Mouse (Mus musculus) CH12.LX (cell line): ENCODE results near the gene Lypd6b. TPM values are rescaled to one million over a fixed set of nuclear protein-coding genes. Genes with fewer than 3 reads are reported as not detected.

Experiments
- DNase-seq: peaks from one replicate; pipeline ENCODE4 v3.0.0-alpha.2; 2013; ENCODE audit errors: extremely low read depth
- H3K27ac ChIP-seq: 2 replicates; pipeline ENCODE4 v1.5.1; 2012; ENCODE audit warnings: low read depth, mild to moderate bottlenecking, control low read depth, moderate library complexity; ENCODE audit not compliant: insufficient read depth
- H3K27me3 ChIP-seq: replicated peaks from 2 replicates; pipeline ENCODE3; 2012; ENCODE audit warnings: inconsistent platforms
- H3K36me3 ChIP-seq, 2 experiments: replicated peaks in 1 of 2; 2 replicates each; pipeline versions ENCODE3 to v1.6.1; 2012; ENCODE audit warnings: inconsistent platforms in 1 of 2, low read length in 1 of 2, mild to moderate bottlenecking in 1 of 2, mixed read lengths in 1 of 2, moderate library complexity in 1 of 2; ENCODE audit not compliant: control insufficient read depth in 1 of 2, insufficient read depth in 1 of 2
- H3K4me1 ChIP-seq, 2 experiments: 2 replicates each; pipeline ENCODE4 v1.6.1; 2012; ENCODE audit warnings: inconsistent platforms in 1 of 2, moderate library complexity in 1 of 2; ENCODE audit not compliant: insufficient read depth in 2 of 2, control insufficient read depth in 1 of 2
- H3K4me2 ChIP-seq: 2 replicates; pipeline ENCODE4 v1.6.1; 2012; ENCODE audit warnings: low read depth, mild to moderate bottlenecking, control low read depth; ENCODE audit not compliant: poor library complexity, insufficient read depth, severe bottlenecking
- H3K4me3 ChIP-seq, 3 experiments: fragments of 150-350 bp in 1 of 3; sonication (generic) in 1 of 3; replicated peaks in 1 of 3; 2 replicates each; pipeline versions ENCODE3 to v1.5.1; 2011 to 2012; ENCODE audit warnings: low read depth in 2 of 3, low read length in 2 of 3, mild to moderate bottlenecking in 2 of 3, moderate library complexity in 2 of 3, control low read depth in 1 of 3, improper control_type of control experiment in 1 of 3, inconsistent platforms in 1 of 3, mixed read lengths in 1 of 3; ENCODE audit not compliant: poor library complexity in 1 of 3
- H3K79me2 ChIP-seq: replicated peaks from 2 replicates; pipeline ENCODE4 v1.6.1; 2012; ENCODE audit warnings: mild to moderate bottlenecking, moderate library complexity; ENCODE audit not compliant: control insufficient read depth, poor library complexity, insufficient read depth, severe bottlenecking; ENCODE audit errors: extremely low read depth
- H3K9ac ChIP-seq: 2 replicates; pipeline ENCODE4 v1.6.1; 2012; ENCODE audit warnings: low read depth, mild to moderate bottlenecking, control low read depth, moderate library complexity; ENCODE audit not compliant: insufficient read depth
- H3K9me3 ChIP-seq: replicated peaks from 2 replicates; pipeline ENCODE3; 2012; ENCODE audit warnings: low read length, inconsistent platforms, mixed read lengths
- E2F4 ChIP-seq: IDR thresholded peaks from 2 replicates; pipeline ENCODE4 v1.6.1; 2011; ENCODE audit warnings: low read depth, low read length, improper control_type of control experiment; ENCODE audit not compliant: insufficient replicate concordance
- EP300 ChIP-seq: IDR thresholded peaks from 2 replicates; pipeline ENCODE4 v1.6.1; 2011; ENCODE audit warnings: low read length, improper control_type of control experiment
- GABPA ChIP-seq: IDR thresholded peaks from 2 replicates; pipeline ENCODE4 v1.6.1; 2012; ENCODE audit warnings: low read depth, low read length, improper control_type of control experiment, inconsistent platforms; ENCODE audit not compliant: insufficient replicate concordance
- IRF4 ChIP-seq: IDR thresholded peaks from 2 replicates; pipeline ENCODE4 v1.6.1; 2014; ENCODE audit warnings: low read depth, mild to moderate bottlenecking, inconsistent platforms, low read length, improper control_type of control experiment
- JUN ChIP-seq: IDR thresholded peaks from 2 replicates; pipeline ENCODE4 v1.6.1; 2011; ENCODE audit warnings: low read depth, mild to moderate bottlenecking, low read length, improper control_type of control experiment, moderate library complexity; ENCODE audit not compliant: insufficient read depth
- KAT2A ChIP-seq: IDR thresholded peaks from 2 replicates; pipeline ENCODE4 v1.6.1; 2012; ENCODE audit warnings: low read length, improper control_type of control experiment, inconsistent platforms; ENCODE audit not compliant: insufficient replicate concordance
- MAZ ChIP-seq: IDR thresholded peaks from 2 replicates; pipeline ENCODE4 v1.6.1; 2012; ENCODE audit warnings: low read depth, mild to moderate bottlenecking, inconsistent platforms, low read length, improper control_type of control experiment, moderate library complexity
- MEF2A ChIP-seq: IDR thresholded peaks from 2 replicates; pipeline ENCODE4 v1.6.1; 2014; ENCODE audit warnings: low read depth, mild to moderate bottlenecking, inconsistent platforms, low read length, improper control_type of control experiment, borderline replicate concordance
- NELFE ChIP-seq: IDR thresholded peaks from 2 replicates; pipeline ENCODE4 v1.6.1; 2011; ENCODE audit warnings: low read depth, low read length, improper control_type of control experiment
- NRF1 ChIP-seq: IDR thresholded peaks from 2 replicates; pipeline ENCODE4 v1.6.1; 2014; ENCODE audit warnings: low read depth, mild to moderate bottlenecking, inconsistent platforms, low read length, improper control_type of control experiment, moderate library complexity
- POLR2AphosphoS2 ChIP-seq: IDR thresholded peaks from 2 replicates; pipeline ENCODE4 v1.6.1; 2011; ENCODE audit warnings: low read depth, low read length, improper control_type of control experiment
- SMC3 ChIP-seq: IDR thresholded peaks from 2 replicates; pipeline ENCODE4 v1.6.1; 2011; ENCODE audit warnings: low read depth, low read length, improper control_type of control experiment
- USF1 ChIP-seq: IDR thresholded peaks from 2 replicates; pipeline ENCODE4 v1.6.1; 2014; ENCODE audit warnings: low read depth, mild to moderate bottlenecking, inconsistent platforms, low read length, improper control_type of control experiment
- USF2 ChIP-seq: conservative IDR thresholded peaks from 2 replicates; pipeline ENCODE4 v1.6.1; 2011; ENCODE audit warnings: low read depth, low read length, improper control_type of control experiment
- ZMIZ1 ChIP-seq: IDR thresholded peaks from 2 replicates; pipeline ENCODE4 v1.6.1; 2012; ENCODE audit warnings: low read depth, mild to moderate bottlenecking, inconsistent platforms, low read length, improper control_type of control experiment
- ZNF384 ChIP-seq: IDR thresholded peaks from 2 replicates; pipeline ENCODE4 v1.6.1; 2012; ENCODE audit warnings: low read depth, low read length, improper control_type of control experiment, inconsistent platforms
- dilution Hi-C: fragments of 300-500 bp; cut with MboI; formaldehyde crosslinking; loops from 2 replicates; pipeline ENCODE4 v1.14.3; 2020; ENCODE audit warnings: low sequenced_read_pairs; ENCODE audit not compliant: extremely low pct_unique_long_range_greater_than_20kb, extremely low pct_ligation_motif_present
- in situ Hi-C: fragments of 300-500 bp; cut with MboI; formaldehyde crosslinking; loops from 3 replicates; pipeline ENCODE4 v1.14.3; 2019; ENCODE audit warnings: low sequenced_read_pairs, low pct_ligation_motif_present, low pct_unique_long_range_greater_than_20kb, mixed read lengths
- polyA plus RNA-seq: library from polyadenylated mRNA; unstranded; fragments of >175 nt; gene quantifications from 2 replicates; pipeline ENCODE4 v1.2.1, GENCODE M21; 2012; ENCODE audit warnings: low read depth; ENCODE audit not compliant: insufficient read length
- total RNA-seq, 2 experiments: library from RNA; depleted of rRNA; stranded (reverse); fragments of 300-350 nt in 1 of 2; fragments of >200 nt in 1 of 2; gene quantifications; 2 replicates each; pipeline ENCODE4 v1.2.3; 2012 to 2014

Gene Lypd6b
- total and polyA plus RNA-seq, 3 experiments = 0.15 to 1.4 TPM; not detected in 1

DNA sequence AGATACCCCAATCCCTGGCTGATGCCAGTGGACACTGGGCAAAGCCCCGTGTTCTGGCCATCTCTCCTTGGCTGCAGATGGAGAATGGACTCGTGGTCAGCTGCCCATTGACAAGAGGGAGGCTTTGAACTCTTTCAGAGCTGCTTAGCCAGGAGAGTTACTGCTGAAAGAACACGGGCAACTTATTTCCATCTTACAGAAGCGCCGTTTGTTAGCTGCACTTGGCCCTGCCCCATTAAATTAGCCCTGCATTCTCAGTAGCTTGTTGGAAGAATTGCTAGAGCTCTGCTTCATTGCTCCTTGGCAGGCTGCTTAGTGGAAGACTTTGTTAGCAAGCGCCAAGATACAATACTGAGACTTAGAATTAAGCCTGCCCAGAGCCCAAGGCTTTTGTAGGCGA lies 81.6 kb downstream of the Lypd6b start:
- Histone ChIP-seq H3K27me3 (no peaks in the 10 kb centered on the region), H3K9ac (no peak overlapping the region), H3K4me2 (no peak overlapping the region), H3K4me3 (no peak overlapping the region), H3K9me3 (no peaks in the 10 kb centered on the region), H3K36me3 (no peaks in the 10 kb centered on the region), H3K79me2 (no peaks in the 10 kb centered on the region), H3K4me1 (peaks cover 0 to 21% of the 10 kb centered on the region in 2 experiments; a peak in 2 of 4 replicates), H3K27ac (no peak overlapping the region)
- in situ Hi-C loops = no loop called here
- dilution Hi-C loops = no loop called here
- TF ChIP-seq JUN = no peak
- DNase-seq = no peak

DNA sequence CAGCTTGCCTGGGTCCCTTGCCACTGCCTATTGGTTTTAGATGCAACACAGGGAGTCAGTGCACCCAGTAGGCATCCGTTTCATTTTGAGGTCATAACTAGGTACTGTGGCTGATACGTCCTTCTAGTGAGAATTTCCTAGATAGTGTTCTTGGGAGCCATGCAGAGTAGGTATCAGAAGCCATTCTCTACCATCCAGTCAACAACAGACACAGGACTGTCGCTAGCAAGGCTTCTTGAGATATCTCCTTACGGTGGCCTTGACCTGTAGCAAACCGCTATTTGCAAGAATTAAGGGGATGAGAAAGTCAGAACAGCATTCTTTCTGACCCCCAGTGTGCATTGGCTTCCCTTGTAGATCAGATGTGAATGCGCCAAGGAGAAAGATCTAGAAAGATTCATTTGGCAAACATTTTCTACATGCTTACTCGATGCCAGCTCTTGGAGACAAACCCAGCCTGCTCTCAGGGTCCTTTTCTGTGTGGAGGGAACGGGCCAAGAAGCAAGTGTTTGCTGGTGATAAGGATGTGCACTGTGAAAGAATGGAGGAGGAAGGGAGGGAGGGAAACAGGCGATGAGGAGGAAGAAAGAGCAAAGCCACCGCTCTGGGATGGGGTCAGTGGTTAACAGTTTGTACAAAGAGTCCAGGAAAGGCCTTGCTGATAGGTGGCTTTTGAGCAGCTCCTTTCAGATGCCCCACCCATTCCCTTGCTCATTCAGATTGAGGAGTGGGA lies 82.5 kb downstream of the Lypd6b start:
- Histone ChIP-seq H3K79me2 (no peaks in the 10 kb centered on the region), H3K9me3 (no peaks in the 10 kb centered on the region), H3K36me3 (no peaks in the 10 kb centered on the region), H3K4me3 (no peak overlapping the region), H3K4me1 (peaks cover 0 to 18% of the 10 kb centered on the region in 2 experiments; a peak in 2 of 4 replicates), H3K4me2 (no peak overlapping the region), H3K9ac (no peak overlapping the region), H3K27ac (no peak overlapping the region), H3K27me3 (no peaks in the 10 kb centered on the region)
- dilution Hi-C loops = no loop called here
- TF ChIP-seq KAT2A (no peak), MAZ (no peak), NRF1 (no peak), USF1 (no peak), EP300 (no peak), E2F4 (no peak), ZNF384 (no peak), NELFE (no peak), IRF4 (no peak), MEF2A (no peak), ZMIZ1 (no peak), SMC3 (no peak), USF2 (no peak), POLR2AphosphoS2 (no peak), GABPA (no peak)
- in situ Hi-C loops = no loop called here
- no peak for DNase-seq
